Mouse (Mus musculus) liver, postnatal 0 days (tissue): ENCODE results near the gene Clcn3. TPM values are rescaled to one million over a fixed set of nuclear protein-coding genes. Genes with fewer than 3 reads are reported as not detected.
A peak's percentile ranks its signal among the peaks of the same experiment; 100 is the strongest.

ENCODE experiments used
- ATAC-seq: fragments of 200-750 bp; cut with Nextera tagmentation; 2 replicates; pipeline ENCODE4 v1.8.0; 2017; ENCODE audit warnings: mild to moderate bottlenecking, moderate library complexity
- DNase-seq: peaks from one replicate; pipeline ENCODE4 v3.0.0-alpha.2; 2016
- H3K27ac ChIP-seq: fragments of 300-500 bp; sonication (generic); 2 replicates; pipeline ENCODE4 v1.5.1; 2014; ENCODE audit warnings: antibody characterized with exemption, moderate library complexity, mild to moderate bottlenecking, low read depth
- H3K27me3 ChIP-seq: fragments of 300-500 bp; sonication (generic); 2 replicates; pipeline ENCODE4 v1.6.1; 2014; ENCODE audit warnings: low read length, control low read depth, mixed read lengths; ENCODE audit not compliant: insufficient read depth
- H3K36me3 ChIP-seq: fragments of 300-500 bp; sonication (generic); replicated peaks from 2 replicates; pipeline ENCODE4 v1.6.1; 2014; ENCODE audit warnings: mild to moderate bottlenecking, control low read depth, low read length, moderate library complexity, mixed read lengths; ENCODE audit not compliant: insufficient read depth
- H3K4me1 ChIP-seq: fragments of 300-500 bp; sonication (generic); 2 replicates; pipeline ENCODE4 v1.6.1; 2014; ENCODE audit warnings: antibody characterized with exemption, mild to moderate bottlenecking, control low read depth; ENCODE audit not compliant: insufficient read depth
- H3K4me2 ChIP-seq: fragments of 300-500 bp; sonication (generic); 2 replicates; pipeline ENCODE4 v1.6.1; 2014; ENCODE audit warnings: low read depth, mild to moderate bottlenecking, low read length, moderate library complexity, mixed read lengths
- H3K4me3 ChIP-seq: fragments of 300-500 bp; sonication (generic); 2 replicates; pipeline ENCODE4 v1.5.1; 2014; ENCODE audit warnings: low read depth, low read length
- H3K9ac ChIP-seq: fragments of 300-500 bp; sonication (generic); replicated peaks from 2 replicates; pipeline ENCODE4 v1.6.1; 2014; ENCODE audit warnings: mild to moderate bottlenecking, moderate library complexity
- H3K9me3 ChIP-seq: fragments of 300-500 bp; sonication (generic); 2 replicates; pipeline ENCODE4 v1.6.1; 2016; ENCODE audit warnings: mild to moderate bottlenecking, control low read depth, low read length, mixed read lengths
- CTCF ChIP-seq: sonication (generic); IDR thresholded peaks from 2 replicates; pipeline ENCODE4 v1.5.1; 2016; ENCODE audit warnings: antibody characterized with exemption, low read depth
- EP300 ChIP-seq: IDR thresholded peaks from 2 replicates; pipeline ENCODE4 v1.6.1; 2016; ENCODE audit warnings: antibody characterized with exemption, low read depth, mild to moderate bottlenecking
- WGBS: fragments of 180-500 bp; shearing (Covaris S2); extraction: QIAGEN DNeasy Blood & Tissue Kit; methylation state at CpG from one replicate; pipeline ENCODE4 v1.1.7; 2014; ENCODE audit not compliant: insufficient replicate concordance; 5-methylcytosine and 5-hydroxymethylcytosine counted together
- polyA plus RNA-seq: library from polyadenylated mRNA; unstranded; fragments of >200 nt; fragmentation: Nextera tagmentation; extraction: Ambion mirVana; gene quantifications from 2 replicates; pipeline ENCODE4 v1.2.1, GENCODE M21; 2015

Clcn3 gene
- polyA plus RNA-seq, 1 experiment from 2014 or later: 23.3 TPM

GRCm38 (mm10) chr8:60973448-60973847 is 9.7 kb downstream of the Clcn3 start:
- H3K4me2 ChIP-seq: peak overlapping the region; percentile 62
- WGBS: 43% methylated on average over 2 of the region's 2 CpGs
- peak overlapping the region; percentile 14; the same call in 1 of the 2 replicates for H3K9ac ChIP-seq
- peak overlapping the region; percentile 73; the same call in 1 of the 2 replicates for H3K27ac ChIP-seq
- no peak overlapping the region for H3K4me3 ChIP-seq
- no peaks in the 10 kb centered on the region for H3K9me3 ChIP-seq
- ATAC-seq (peak; percentile 74), DNase-seq (no peak)
- TF ChIP-seq CTCF (no peak), EP300 (peak; percentile 93)
- H3K27me3 ChIP-seq: no peaks in the 10 kb centered on the region
- H3K36me3 ChIP-seq: no peaks in the 10 kb centered on the region
- peaks cover 43% of the 10 kb centered on the region for H3K4me1 ChIP-seq

- H3K4me1 ChIP-seq: peaks cover 37% of the 10 kb centered on the region
- H3K4me2 ChIP-seq: no peak overlapping the region
- H3K27ac ChIP-seq: no peak overlapping the region
- H3K9ac ChIP-seq: no peak overlapping the region
- no peak overlapping the region for H3K4me3 ChIP-seq
- WGBS: 63% methylated on average over 4 of the region's 4 CpGs
- H3K36me3 ChIP-seq: no peaks in the 10 kb centered on the region
- TF ChIP-seq EP300 (no peak), CTCF (no peak)
- no peak for ATAC-seq
- peak; percentile 51 for DNase-seq
- H3K9me3 ChIP-seq: no peaks in the 10 kb centered on the region
- H3K27me3 ChIP-seq: no peaks in the 10 kb centered on the region
Observed at GRCm38 (mm10) chr8:60971808-60972207, 11.3 kb downstream of the Clcn3 start.

- ATAC-seq: no peak
- Histone ChIP-seq H3K9me3 (no peaks in the 10 kb centered on the region), H3K4me2 (peak overlapping the region; percentile 42), H3K36me3 (no peaks in the 10 kb centered on the region), H3K27me3 (no peaks in the 10 kb centered on the region), H3K4me3 (no peak overlapping the region), H3K9ac (peak overlapping the region; percentile 37; the same call in 1 of the 2 replicates), H3K4me1 (peaks cover 40% of the 10 kb centered on the region), H3K27ac (no peak overlapping the region)
- no peak for DNase-seq
- WGBS: 38% methylated on average over 2 of the region's 2 CpGs
- no peak for TF ChIP-seq CTCF
Observed at GRCm38 (mm10) chr8:60969091-60969490, 14.0 kb downstream of the Clcn3 start.

- DNase-seq (no peak), ATAC-seq (peak; percentile 56; the same call in 1 of the 2 replicates)
- H3K27ac ChIP-seq: 0 out of 2 replicates have a peak overlapping the region, but pooled peaks have one; percentile 7
- peak overlapping the region; percentile 23; the same call in 1 of the 2 replicates for H3K4me2 ChIP-seq
- H3K9me3 ChIP-seq: no peaks in the 10 kb centered on the region
- H3K9ac ChIP-seq: no peak overlapping the region
- no peak overlapping the region for H3K4me3 ChIP-seq
- TF ChIP-seq EP300: no peak
- no peak for TF ChIP-seq CTCF
- peaks cover 25% of the 10 kb centered on the region for H3K4me1 ChIP-seq
- 53% methylated on average over 3 of the region's 3 CpGs for WGBS
- H3K36me3 ChIP-seq: no peaks in the 10 kb centered on the region
- H3K27me3 ChIP-seq: no peaks in the 10 kb centered on the region
Observed at GRCm38 (mm10) chr8:60965741-60966140, 17.4 kb downstream of the Clcn3 start.

GRCm38 (mm10) chr8:60965306-60965705 is 17.8 kb downstream of the Clcn3 start:
- ATAC-seq (peak; percentile 76), DNase-seq (no peak)
- H3K27ac ChIP-seq: 0 out of 2 replicates have a peak overlapping the region, but pooled peaks have one; percentile 7
- peaks cover 25% of the 10 kb centered on the region for H3K4me1 ChIP-seq
- no peak overlapping the region for H3K4me3 ChIP-seq
- no peaks in the 10 kb centered on the region for H3K36me3 ChIP-seq
- WGBS: 34% methylated on average over 6 of the region's 6 CpGs
- no peak overlapping the region for H3K9ac ChIP-seq
- H3K9me3 ChIP-seq: no peaks in the 10 kb centered on the region
- no peaks in the 10 kb centered on the region for H3K27me3 ChIP-seq
- peak overlapping the region; percentile 23 for H3K4me2 ChIP-seq
- TF ChIP-seq EP300 (no peak), CTCF (no peak)

- H3K4me1 ChIP-seq: peaks cover 22% of the 10 kb centered on the region
- no peaks in the 10 kb centered on the region for H3K36me3 ChIP-seq
- no peak for ATAC-seq
- H3K27me3 ChIP-seq: no peaks in the 10 kb centered on the region
- no peaks in the 10 kb centered on the region for H3K9me3 ChIP-seq
- WGBS: 84% methylated on average over 4 of the region's 4 CpGs
- H3K4me3 ChIP-seq: no peak overlapping the region
- H3K9ac ChIP-seq: no peak overlapping the region
- DNase-seq: no peak
- TF ChIP-seq EP300 (no peak), CTCF (no peak)
- H3K4me2 ChIP-seq: no peak overlapping the region
- H3K27ac ChIP-seq: no peak overlapping the region
Observed at GRCm38 (mm10) chr8:60964518-60964917, 18.6 kb downstream of the Clcn3 start.

GRCm38 (mm10) chr8:60963931-60964330 is 19.2 kb downstream of the Clcn3 start:
- H3K4me2 ChIP-seq: no peak overlapping the region
- TF ChIP-seq CTCF: no peak
- no peak for TF ChIP-seq EP300
- no peak overlapping the region for H3K4me3 ChIP-seq
- H3K9me3 ChIP-seq: no peaks in the 10 kb centered on the region
- no peak overlapping the region for H3K27ac ChIP-seq
- no peaks in the 10 kb centered on the region for H3K36me3 ChIP-seq
- WGBS: 31% methylated on average over 2 of the region's 2 CpGs
- ATAC-seq (no peak), DNase-seq (no peak)
- H3K9ac ChIP-seq: no peak overlapping the region
- peaks cover 18% of the 10 kb centered on the region for H3K4me1 ChIP-seq
- no peaks in the 10 kb centered on the region for H3K27me3 ChIP-seq
